Mouse (Mus musculus): ENCODE measurements around the gene Rab3a.

The Rab3a gene

GRCm38 (mm10) chr8:70742176-70742575 lies 12.3 kb upstream of the Rab3a start:
- no peak for DNase-seq (ENCODE audit: low read depth)

DNA sequence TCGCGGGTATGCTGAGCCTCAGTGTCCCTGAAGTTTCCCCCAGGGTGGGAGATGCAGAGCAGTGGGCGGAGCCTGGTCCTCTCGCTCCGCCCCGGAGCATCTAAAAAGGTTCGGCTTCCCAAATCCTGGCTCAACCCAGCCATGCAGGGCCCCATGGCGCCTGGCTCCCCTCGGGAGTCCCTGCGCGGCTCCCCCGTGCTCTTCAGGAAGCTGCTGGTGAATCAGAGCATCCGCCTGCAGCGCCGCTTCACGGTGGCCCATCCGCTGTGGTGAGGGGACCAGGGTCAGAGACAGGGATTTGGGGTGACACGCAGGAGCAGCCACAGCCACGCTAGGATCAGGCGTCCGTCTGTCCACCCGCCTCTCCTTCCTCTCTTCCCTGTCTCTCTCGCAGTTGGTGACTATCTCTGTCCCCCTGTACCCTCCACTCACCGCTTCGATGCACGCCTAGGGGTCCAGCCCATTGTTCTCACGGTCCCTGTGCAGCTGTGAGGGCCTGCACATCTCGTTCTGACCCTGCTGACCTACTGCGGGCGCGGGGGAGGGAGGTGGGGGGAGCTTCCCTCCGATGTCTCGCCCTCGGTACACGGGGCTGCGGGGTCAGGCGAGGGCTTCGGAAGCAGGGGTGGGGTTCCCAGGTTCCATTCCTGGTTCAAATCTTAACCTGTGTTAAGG lies 11.4 kb upstream of the Rab3a start:
- DNase-seq (ENCODE audit: low read depth), result no peak

DNA sequence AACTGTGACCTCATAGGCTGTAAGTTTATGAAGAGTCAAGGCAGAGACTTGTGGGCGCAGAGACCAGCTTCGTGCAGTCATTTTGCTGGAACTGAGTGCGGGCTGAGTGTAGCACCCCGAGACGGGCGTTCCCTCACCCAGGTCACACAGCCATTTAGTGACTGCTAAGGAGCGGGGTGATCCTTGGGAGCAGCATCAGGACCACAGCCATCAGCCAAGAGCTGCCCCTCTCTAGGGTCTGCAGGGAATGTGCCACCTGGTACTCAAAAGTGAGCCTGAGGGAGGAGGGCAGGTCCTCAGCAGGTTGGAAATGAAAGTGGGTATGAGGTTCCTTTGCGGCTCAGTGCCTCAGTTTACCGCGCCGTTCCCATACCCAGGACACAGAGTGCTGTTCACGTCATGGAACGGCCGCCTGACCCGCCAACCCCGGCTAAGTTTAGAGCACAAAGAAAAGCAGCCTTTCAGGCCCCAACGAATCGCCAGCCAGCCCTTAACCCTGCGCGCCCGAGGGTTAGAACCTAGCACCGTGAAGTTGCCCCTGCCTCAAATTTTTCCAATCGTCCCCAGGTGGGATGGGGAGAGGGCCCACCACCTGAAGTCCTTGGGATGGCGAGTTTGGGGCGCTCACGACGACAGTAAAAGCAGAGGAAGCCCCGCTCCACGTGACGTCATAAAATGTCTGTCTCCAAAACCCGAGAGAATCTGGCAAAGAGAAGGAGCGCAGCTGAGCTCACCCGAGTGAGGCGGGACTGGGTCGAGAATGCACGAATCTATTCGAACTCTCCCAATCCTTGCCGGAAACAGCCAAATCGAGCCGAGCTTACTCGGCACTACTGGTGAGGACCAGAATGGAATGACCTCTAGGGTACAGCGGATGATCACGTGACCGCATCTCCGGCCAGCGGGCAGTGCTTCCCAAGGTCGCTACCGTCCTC lies 10.6 kb upstream of the Rab3a start:
- no peak for DNase-seq (ENCODE audit: low read depth)

GRCm38 (mm10) chr8:70744806-70745205 lies 9.7 kb upstream of the Rab3a start:
- no peak for DNase-seq (ENCODE audit: low read depth)

DNA sequence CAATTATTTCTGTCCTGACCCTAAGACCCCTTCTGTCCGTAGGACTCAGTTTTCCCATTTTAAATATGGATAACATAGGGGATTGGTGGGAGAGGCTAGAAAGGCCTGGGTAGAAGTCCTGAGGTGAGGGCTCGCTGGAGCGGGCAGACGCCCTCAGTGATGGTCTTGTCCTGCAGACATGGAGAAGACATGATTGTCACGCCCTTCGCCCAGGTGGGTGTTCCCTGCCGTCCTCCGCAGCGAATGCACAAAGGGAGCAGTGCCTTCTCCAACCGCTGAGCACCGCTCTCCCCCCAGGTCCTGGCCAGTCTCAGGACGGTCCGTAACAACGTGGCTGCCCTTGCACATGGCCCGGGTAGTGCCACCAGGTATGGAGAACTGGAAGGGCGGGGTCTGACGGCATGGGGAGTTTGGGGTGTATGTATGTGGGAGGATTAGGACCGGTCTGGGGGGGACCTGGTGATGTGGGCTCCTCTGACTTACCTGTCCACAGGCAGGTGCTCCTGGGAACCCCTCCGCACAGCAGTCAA lies 8.7 kb upstream of the Rab3a start:
- no peak for DNase-seq (ENCODE audit: low read depth)

DNA sequence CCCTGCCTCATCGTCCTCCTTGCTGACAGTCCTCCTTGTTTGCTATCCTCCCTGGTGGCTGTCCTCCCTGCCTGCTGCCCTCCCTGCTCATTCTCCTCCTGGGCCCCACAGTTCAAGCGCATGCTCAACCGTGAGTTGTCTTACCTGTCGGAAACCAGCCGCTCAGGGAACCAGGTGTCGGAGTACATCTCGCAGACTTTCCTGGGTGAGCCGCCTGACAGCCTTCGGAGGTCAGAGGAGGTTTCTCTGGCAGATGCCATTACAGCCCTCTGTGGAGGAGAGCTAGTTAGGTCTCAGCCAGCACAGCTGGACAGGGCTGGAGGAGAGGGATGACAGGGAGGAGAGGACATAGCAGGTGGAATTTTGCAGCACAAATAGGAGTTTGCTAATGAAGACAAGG lies 7.8 kb upstream of the Rab3a start:
- no peak for DNase-seq (ENCODE audit: low read depth)

GRCm38 (mm10) chr8:70747211-70747890 lies 7.1 kb upstream of the Rab3a start:
- no peak for DNase-seq (ENCODE audit: low read depth)

DNA sequence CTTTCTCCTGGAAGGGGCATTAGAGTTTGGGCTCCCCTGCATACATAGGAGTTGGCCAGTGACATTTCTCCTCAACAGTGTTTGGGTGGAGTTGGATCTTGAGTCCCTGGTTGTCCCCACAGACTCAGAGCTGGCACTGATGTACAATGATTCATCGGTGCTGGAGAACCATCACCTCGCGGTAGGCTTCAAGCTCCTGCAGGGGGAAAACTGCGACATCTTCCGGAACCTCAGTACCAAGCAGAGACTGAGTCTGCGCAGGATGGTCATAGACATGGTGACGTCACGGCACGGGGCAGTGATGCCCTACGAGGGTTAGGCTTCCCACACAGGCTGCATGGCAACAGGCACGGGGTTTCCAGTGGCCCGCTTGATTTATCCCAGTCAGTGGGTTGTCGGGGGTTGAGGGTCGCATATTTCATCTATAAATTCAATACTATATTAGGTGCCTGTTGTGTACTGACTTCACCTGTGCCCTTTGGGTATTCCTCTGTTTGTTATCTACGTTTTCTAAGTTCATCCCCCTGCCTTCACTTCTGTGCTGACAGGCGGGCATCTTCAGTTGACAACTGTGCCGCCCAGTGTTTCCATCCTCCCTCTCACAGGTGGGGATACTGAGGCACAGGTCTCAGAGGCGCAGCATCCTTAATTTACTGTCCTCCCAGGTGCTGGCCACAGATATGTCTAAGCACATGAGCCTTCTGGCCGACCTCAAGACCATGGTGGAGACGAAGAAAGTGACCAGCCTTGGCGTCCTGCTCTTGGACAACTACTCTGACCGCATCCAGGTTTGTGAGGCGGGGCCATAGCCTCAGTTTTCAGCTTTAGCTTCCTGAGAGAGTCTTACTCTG lies 6.0 kb upstream of the Rab3a start:
- no peak for DNase-seq (ENCODE audit: low read depth)

DNA sequence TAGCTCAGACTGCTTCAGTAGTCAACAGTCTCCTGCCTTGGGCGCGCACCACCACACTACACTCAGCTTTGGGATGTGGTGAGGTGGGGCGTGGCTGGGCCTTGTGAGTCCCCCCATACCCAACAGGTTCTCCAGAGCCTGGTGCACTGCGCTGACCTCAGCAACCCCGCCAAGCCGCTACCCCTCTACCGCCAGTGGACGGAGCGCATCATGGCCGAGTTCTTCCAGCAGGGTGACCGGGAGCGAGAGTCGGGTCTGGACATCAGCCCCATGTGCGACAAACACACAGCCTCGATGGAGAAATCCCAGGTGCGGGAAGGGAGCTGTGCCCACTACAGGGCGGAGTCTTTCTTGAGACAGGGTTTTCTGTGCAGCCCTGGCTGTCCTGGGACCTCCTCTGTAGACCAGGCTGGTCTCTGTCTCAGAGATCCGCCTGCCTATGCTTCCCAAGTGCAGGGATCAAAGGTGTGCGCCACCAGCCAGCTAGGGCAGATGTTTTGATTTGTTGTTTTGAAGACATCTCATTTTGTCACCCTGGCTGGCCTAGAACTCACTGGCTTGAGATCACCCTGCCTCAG lies 5.3 kb upstream of the Rab3a start:
- DNase-seq (ENCODE audit: low read depth), result no peak

DNA sequence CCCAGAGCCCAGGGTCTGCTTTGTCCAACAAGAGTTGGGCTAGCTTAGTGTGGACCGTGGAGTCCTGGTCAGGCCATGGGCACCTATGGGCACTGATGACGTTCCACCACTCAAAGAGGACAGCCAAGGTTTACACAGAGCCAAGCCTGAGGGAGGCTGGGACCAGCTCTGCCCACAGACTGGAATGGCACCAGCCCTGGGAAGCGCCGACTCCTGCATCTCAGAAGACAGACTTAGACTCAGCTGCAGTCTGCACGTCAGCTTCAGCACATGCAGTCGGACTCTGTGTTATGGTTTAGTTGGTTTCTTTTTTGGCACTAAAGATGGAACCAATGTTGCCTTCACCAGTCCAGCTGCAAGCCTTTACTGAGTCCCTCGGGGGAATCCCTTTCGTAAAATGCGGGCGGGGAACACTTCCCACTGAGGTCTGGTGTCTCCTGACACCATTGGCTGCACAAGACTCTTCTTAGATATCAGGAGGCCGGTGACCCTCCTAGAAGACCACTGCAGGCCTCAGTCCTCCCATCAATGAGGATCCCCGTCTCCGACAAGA lies 4.3 kb upstream of the Rab3a start:
- DNase-seq (ENCODE audit: low read depth), result no peak

DNA sequence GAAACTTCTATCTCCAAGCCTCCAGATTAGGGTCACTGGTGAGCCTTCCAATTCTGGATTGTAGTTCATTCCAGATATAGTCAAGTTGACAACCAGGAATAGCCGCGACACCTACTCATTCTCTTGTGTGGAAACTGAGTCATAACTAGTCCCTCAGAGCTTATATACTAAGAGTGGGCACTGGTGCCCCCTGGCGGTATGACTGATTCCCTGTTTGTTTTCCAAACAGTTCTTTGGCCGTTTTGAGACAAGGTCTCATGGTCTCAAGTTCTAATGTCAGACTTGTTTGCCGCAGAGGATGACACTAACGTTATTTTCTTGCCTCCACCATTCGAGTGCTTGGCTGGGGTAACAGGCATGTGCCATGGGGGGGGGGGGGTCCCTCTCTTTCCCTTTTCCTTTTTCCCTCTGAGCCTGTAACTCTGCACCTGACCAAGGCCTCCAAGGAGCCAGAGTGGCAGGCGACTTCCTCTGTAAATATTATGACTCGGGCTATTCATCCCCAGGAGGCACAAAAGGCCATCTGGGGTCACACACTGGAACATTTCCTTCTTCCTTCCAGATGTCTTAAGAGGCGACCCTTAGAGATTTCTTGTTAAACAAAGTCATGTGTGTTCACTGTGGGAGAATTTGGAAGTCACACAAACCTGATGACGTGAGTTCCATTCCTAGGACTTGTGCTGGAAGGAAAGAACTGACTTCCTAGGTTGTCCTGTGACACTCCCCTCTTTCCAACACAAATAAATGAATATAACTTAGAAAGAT lies 2.3 kb upstream of the Rab3a start:
- no peak for DNase-seq (ENCODE audit: low read depth)

GRCm38 (mm10) chr8:70753151-70753550 lies 1.3 kb upstream of the Rab3a start:
- DNase-seq (ENCODE audit: low read depth), result no peak

DNA sequence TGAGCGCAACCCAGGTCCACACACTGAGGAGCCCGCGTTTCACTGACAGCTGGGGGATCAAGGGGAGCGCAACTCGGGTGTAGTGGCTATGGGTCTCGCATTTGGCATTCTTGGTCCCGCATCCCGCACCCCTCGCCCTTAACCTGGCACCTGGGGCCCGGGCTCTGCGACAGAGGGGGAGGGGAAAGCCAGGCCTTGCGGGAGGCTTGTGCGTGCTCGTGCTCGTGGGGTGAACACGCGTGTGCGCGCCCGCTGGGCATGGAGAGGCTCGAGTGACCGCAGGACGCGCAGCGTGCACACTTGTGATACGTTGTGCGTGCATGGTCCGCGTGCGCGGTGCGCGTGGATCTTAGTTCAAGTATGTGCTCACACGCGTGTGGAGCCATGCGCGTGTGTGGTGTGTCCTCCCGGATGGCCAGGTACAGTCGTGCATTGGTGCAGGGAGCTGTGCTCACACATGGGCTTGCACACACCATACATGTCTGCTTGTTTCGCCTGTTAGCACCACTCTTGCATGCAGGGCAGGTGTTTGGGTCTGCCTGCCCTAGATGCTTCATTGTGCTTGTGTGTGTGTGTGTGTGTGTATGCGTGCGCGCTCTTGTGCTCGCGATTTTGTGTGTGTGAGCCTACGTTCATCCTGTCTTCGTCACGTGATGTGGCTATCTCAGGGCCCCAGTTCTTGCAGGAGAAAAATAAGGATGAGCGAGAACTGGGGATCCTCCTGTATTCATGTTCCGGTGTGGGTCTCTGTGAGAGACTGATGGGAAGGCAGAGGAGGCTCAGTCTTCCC lies 587 bp downstream of the Rab3a start:
- DNase-seq (ENCODE audit: low read depth), result no peak

GRCm38 (mm10) chr8:70755661-70756475 lies 1.4 kb downstream of the Rab3a start:
- DNase-seq (ENCODE audit: low read depth), result no peak

DNA sequence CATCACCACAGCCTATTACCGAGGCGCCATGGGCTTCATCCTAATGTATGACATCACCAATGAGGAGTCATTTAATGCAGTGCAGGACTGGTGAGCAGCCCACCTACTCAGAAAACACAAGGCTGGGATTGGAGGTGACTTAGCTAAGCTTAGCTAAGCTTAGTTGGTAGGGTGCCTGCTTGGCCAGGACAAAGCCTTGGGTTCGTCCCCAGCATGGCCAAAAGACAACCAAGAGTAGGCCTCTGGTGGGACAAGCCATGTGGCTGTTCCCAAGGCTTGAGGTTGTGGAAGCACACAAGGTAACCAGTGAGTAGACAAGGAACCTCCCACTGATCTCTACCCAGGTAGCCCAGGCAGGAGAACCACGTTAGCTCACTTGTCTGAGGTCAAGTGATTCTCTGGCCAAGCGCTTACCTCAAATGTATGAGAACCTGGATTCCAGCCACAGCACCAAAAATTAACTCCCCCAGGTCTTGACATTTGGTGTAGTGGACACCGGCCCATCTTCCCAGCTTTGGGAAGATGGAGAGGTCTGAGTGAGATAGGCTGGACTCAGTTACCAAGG lies 2.1 kb downstream of the Rab3a start:
- no peak for DNase-seq (ENCODE audit: low read depth)

- DNase-seq (ENCODE audit: low read depth), result no peak
Observed at GRCm38 (mm10) chr8:70757523-70758307, 3.2 kb downstream of the Rab3a start.

DNA sequence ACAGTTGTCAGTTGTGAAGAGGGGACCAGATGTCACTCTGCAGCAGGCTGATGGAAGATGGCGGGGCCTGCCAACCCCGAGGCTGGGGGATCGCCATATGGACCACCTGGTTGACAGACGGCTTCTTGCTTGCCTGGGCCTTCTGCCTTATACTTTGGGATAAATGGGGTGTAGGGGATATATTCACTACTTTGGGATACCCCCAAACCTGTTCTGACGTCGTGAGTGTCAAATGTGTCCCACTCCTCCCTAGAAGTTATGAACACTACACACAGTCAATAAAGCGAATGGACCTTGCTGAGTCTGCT lies 3.8 kb downstream of the Rab3a start:
- DNase-seq (ENCODE audit: low read depth), result no peak
